1 mouse cellular context compared by ENCODE assay signal in genomic region chr4:132350854-132351253, GRCm38 (mm10).
TF ChIP-seq lines count a peak whose summit lies in the region.

No protein-coding gene starts in this region.

TF ChIP-seq in CH12.LX, 34 proteins besides CTCF, POLR2A, EP300 and RAD21 (continued from another document):
- no peak for TF ChIP-seq NRF1 (IDR thresholded peaks at IDR 0.05; ENCODE audit: low read depth, low read length)
- no peak for TF ChIP-seq ELF1 (IDR thresholded peaks at IDR 0.05; ENCODE audit: low read depth, low read length)
- no peak for TF ChIP-seq IRF4 (IDR thresholded peaks at IDR 0.05; ENCODE audit: low read depth, low read length)
- TF ChIP-seq ZNF384 (IDR thresholded peaks at IDR 0.05; ENCODE audit: low read depth, low read length) = no peak
- peak; percentile 10; the same call in 1 of the 2 replicates for TF ChIP-seq SMC3 (IDR thresholded peaks at IDR 0.05; ENCODE audit: low read depth, low read length)
- TF ChIP-seq GABPA (IDR thresholded peaks at IDR 0.05; ENCODE audit: insufficient replicate concordance, low read depth, low read length) = no peak
- no peak for TF ChIP-seq ZKSCAN1 (IDR thresholded peaks at IDR 0.05; ENCODE audit: borderline replicate concordance, low read depth, low read length)
- TF ChIP-seq MXI1 (IDR thresholded peaks at IDR 0.05; ENCODE audit: low read depth, low read length) = no peak
- no peak for TF ChIP-seq CHD2 (IDR thresholded peaks at IDR 0.05; ENCODE audit: low read length)
- TF ChIP-seq NELFE (IDR thresholded peaks at IDR 0.05; ENCODE audit: low read depth, low read length) = peak; percentile 52; the same call in 1 of the 2 replicates
- TF ChIP-seq CHD1 (IDR thresholded peaks at IDR 0.05; ENCODE audit: low read depth, low read length) = no peak
